Mouse (Mus musculus) MEL (cell line): ENCODE results near the gene Smarca4.

Experiments
- BHLHE40 ChIP-seq: IDR thresholded peaks from 2 replicates; pipeline ENCODE4 v1.6.1; 2012; ENCODE audit warnings: low read depth, mild to moderate bottlenecking, inconsistent platforms, low read length, improper control_type of control experiment, borderline replicate concordance
- CTCF ChIP-seq, 3 experiments: IDR thresholded peaks in 2 of 3; conservative IDR thresholded peaks in 1 of 3; 2 replicates each; pipeline ENCODE4 v1.5.1; 2011 to 2012; ENCODE audit warnings: low read length in 3 of 3, low read depth in 2 of 3, mild to moderate bottlenecking in 2 of 3, improper control_type of control experiment in 1 of 3, inconsistent platforms in 1 of 3, mixed read lengths in 1 of 3, moderate library complexity in 1 of 3; ENCODE audit not compliant: control insufficient read depth in 1 of 3, insufficient read depth in 1 of 3, poor library complexity in 1 of 3, severe bottlenecking in 1 of 3
- E2F4 ChIP-seq: IDR thresholded peaks from 2 replicates; pipeline ENCODE4 v1.6.1; 2011; ENCODE audit warnings: low read depth, low read length, improper control_type of control experiment, borderline replicate concordance
- ELF1 ChIP-seq: IDR thresholded peaks from 2 replicates; pipeline ENCODE4 v1.6.1; 2014; ENCODE audit warnings: low read depth, mild to moderate bottlenecking, inconsistent platforms, low read length, improper control_type of control experiment, moderate library complexity
- MAFK ChIP-seq: IDR thresholded peaks from 2 replicates; pipeline ENCODE4 v1.6.1; 2011; ENCODE audit warnings: low read depth, mild to moderate bottlenecking, low read length, improper control_type of control experiment, borderline replicate concordance
- MAX ChIP-seq: IDR thresholded peaks from 2 replicates; pipeline ENCODE4 v1.6.1; 2011; ENCODE audit warnings: low read length, improper control_type of control experiment
- MEF2A ChIP-seq: IDR thresholded peaks from 2 replicates; pipeline ENCODE4 v1.6.1; 2014; ENCODE audit warnings: low read depth, mild to moderate bottlenecking, inconsistent platforms, low read length, improper control_type of control experiment; ENCODE audit not compliant: poor library complexity, insufficient replicate concordance, severe bottlenecking; ENCODE audit errors: extremely low read depth
- POLR2A ChIP-seq, 2 experiments: IDR thresholded peaks; 2 replicates each; pipeline ENCODE4 v1.6.1; 2011 to 2012; ENCODE audit warnings: low read length in 2 of 2, mild to moderate bottlenecking in 2 of 2, control low read depth in 1 of 2, improper control_type of control experiment in 1 of 2, low read depth in 1 of 2, moderate library complexity in 1 of 2; ENCODE audit not compliant: control insufficient read depth in 1 of 2, insufficient read depth in 1 of 2, poor library complexity in 1 of 2
- USF1 ChIP-seq: IDR thresholded peaks from 2 replicates; pipeline ENCODE4 v1.6.1; 2014; ENCODE audit warnings: low read depth, mild to moderate bottlenecking, inconsistent platforms, low read length, improper control_type of control experiment, moderate library complexity
- ZC3H11A ChIP-seq: IDR thresholded peaks from 2 replicates; pipeline ENCODE4 v1.6.1; 2012; ENCODE audit warnings: low read depth, mild to moderate bottlenecking, inconsistent platforms, low read length, improper control_type of control experiment

- TF ChIP-seq ELF1 (no peak), POLR2A (IDR thresholded peaks at IDR 0.05; ENCODE audit: control insufficient read depth in 1 of 2, insufficient read depth in 1 of 2, low read depth in 1 of 2, low read length in 2 of 2, poor library complexity in 1 of 2) (no peak), MAX (no peak), CTCF (IDR thresholded peaks at IDR 0.05 in 2 of 3, conservative IDR thresholded peaks at IDR 0.05 in 1 of 3; ENCODE audit: control insufficient read depth in 1 of 3, insufficient read depth in 1 of 3, low read depth in 2 of 3, low read length in 3 of 3, poor library complexity in 1 of 3, severe bottlenecking in 1 of 3) (no peak), MEF2A (no peak), USF1 (no peak), MAFK (no peak), BHLHE40 (no peak), E2F4 (no peak), ZC3H11A (no peak)
Observed at GRCm38 (mm10) chr9:21683897-21684296, 67.9 kb downstream of the Smarca4 start.
